Mouse (Mus musculus) MEL (cell line): Measurements from ENCODE around the gene Lap3.
A peak's percentile ranks its signal among the peaks of the same experiment; 100 is the strongest.

Experiments
- CTCF ChIP-seq, 3 experiments: IDR thresholded peaks in 2 of 3; conservative IDR thresholded peaks in 1 of 3; 2 replicates each; pipeline ENCODE4 v1.5.1; 2011 to 2012; ENCODE audit warnings: low read length in 3 of 3, low read depth in 2 of 3, mild to moderate bottlenecking in 2 of 3, improper control_type of control experiment in 1 of 3, inconsistent platforms in 1 of 3, mixed read lengths in 1 of 3, moderate library complexity in 1 of 3; ENCODE audit not compliant: control insufficient read depth in 1 of 3, insufficient read depth in 1 of 3, poor library complexity in 1 of 3, severe bottlenecking in 1 of 3
- EP300 ChIP-seq, 2 experiments: IDR thresholded peaks; 2 replicates each; pipeline ENCODE4 v1.6.1; 2011; ENCODE audit warnings: improper control_type of control experiment in 2 of 2, low read length in 2 of 2, low read depth in 1 of 2, mild to moderate bottlenecking in 1 of 2
- GABPA ChIP-seq: IDR thresholded peaks from 2 replicates; pipeline ENCODE4 v1.6.1; 2012; ENCODE audit warnings: low read depth, mild to moderate bottlenecking, inconsistent platforms, low read length, improper control_type of control experiment, moderate library complexity
- KAT2A ChIP-seq: conservative IDR thresholded peaks from 2 replicates; pipeline ENCODE4 v1.6.1; 2012; ENCODE audit warnings: low read depth, low read length, improper control_type of control experiment, inconsistent platforms
- MAZ ChIP-seq: IDR thresholded peaks from 2 replicates; pipeline ENCODE4 v1.6.1; 2012; ENCODE audit warnings: low read depth, mild to moderate bottlenecking, inconsistent platforms, low read length, improper control_type of control experiment
- MYC ChIP-seq: IDR thresholded peaks from 2 replicates; pipeline ENCODE4 v1.6.1; 2011; ENCODE audit warnings: low read depth, mild to moderate bottlenecking, low read length, improper control_type of control experiment, moderate library complexity
- POLR2A ChIP-seq, 2 experiments: IDR thresholded peaks; 2 replicates each; pipeline ENCODE4 v1.6.1; 2011 to 2012; ENCODE audit warnings: low read length in 2 of 2, mild to moderate bottlenecking in 2 of 2, control low read depth in 1 of 2, improper control_type of control experiment in 1 of 2, low read depth in 1 of 2, moderate library complexity in 1 of 2; ENCODE audit not compliant: control insufficient read depth in 1 of 2, insufficient read depth in 1 of 2, poor library complexity in 1 of 2
- POLR2AphosphoS5 ChIP-seq: IDR thresholded peaks from 2 replicates; pipeline ENCODE4 v1.6.1; 2012; ENCODE audit warnings: low read depth, borderline replicate concordance, mild to moderate bottlenecking, inconsistent platforms, low read length, moderate library complexity, mixed read lengths
- RAD21 ChIP-seq: IDR thresholded peaks from 2 replicates; pipeline ENCODE4 v1.6.1; 2011; ENCODE audit warnings: mild to moderate bottlenecking, low read depth, low read length, improper control_type of control experiment
- UBTF ChIP-seq: IDR thresholded peaks from 2 replicates; pipeline ENCODE4 v1.6.1; 2012; ENCODE audit warnings: low read depth, mild to moderate bottlenecking, inconsistent platforms, low read length, improper control_type of control experiment, moderate library complexity, borderline replicate concordance; ENCODE audit not compliant: insufficient read depth
- ZC3H11A ChIP-seq: IDR thresholded peaks from 2 replicates; pipeline ENCODE4 v1.6.1; 2012; ENCODE audit warnings: low read depth, mild to moderate bottlenecking, inconsistent platforms, low read length, improper control_type of control experiment
- ZMIZ1 ChIP-seq: IDR thresholded peaks from 2 replicates; pipeline ENCODE4 v1.6.1; 2012; ENCODE audit warnings: low read depth, mild to moderate bottlenecking, inconsistent platforms, low read length, improper control_type of control experiment, moderate library complexity

DNA sequence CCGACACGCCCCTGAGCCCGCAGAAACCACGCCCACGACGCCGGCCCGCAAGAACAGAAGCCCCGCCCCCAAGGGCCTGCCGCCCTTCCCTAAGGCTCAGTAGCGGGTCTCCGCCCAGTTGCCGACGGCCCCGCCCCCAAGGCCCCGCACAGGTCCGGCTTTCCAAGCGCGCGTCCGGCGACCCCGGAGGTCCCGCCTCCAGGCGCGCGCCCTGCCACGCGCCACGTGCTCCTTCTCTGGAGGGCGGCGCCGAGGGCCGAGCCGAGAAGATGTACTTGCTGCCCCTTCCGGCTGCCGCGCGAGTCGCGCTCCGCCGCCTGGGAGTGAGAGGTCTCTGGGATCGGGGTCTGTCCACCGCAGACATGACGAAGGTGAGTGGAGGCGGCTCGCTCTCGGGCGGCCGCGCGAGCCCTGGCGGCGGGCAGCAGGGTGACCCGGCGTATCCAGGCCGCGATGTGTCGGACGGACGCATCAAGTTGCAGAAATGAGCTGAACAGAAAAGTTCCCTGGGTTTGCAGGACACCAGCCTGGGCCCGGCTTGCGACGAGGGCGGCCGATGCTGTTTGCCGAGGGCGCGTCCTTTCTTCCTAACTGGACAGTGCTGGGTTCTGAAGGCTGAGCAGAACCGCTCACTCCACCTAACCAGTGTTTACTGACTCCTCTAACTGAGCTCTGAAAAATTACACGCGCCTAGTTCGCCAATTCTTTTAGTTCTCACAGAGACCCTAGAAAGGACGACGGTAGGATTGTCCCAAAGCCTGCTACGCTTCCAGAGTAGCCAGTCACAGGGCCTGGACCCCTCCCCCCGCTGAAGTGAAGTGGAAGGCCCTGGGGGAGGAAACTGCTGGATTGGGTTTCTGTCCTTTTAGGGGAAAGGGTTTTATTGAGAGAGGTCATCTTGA is at the start of gene Lap3:
- 0 out of 4 replicates have a peak, but pooled peaks of 1 of the 2 experiments have one; percentile 4 for TF ChIP-seq EP300 (IDR thresholded peaks at IDR 0.05; ENCODE audit: low read depth in 1 of 2, low read length in 2 of 2)
- TF ChIP-seq RAD21, result no peak
- 0 out of 6 replicates have a peak, but pooled peaks of 1 of the 3 experiments have one; percentile 5 for TF ChIP-seq CTCF (IDR thresholded peaks at IDR 0.05 in 2 of 3, conservative IDR thresholded peaks at IDR 0.05 in 1 of 3; ENCODE audit: control insufficient read depth in 1 of 3, insufficient read depth in 1 of 3, low read depth in 2 of 3, low read length in 3 of 3, poor library complexity in 1 of 3, severe bottlenecking in 1 of 3)
- TF ChIP-seq POLR2AphosphoS5, result 0 out of 2 replicates have a peak, but pooled peaks have one; percentile 40
- TF ChIP-seq MYC, result peak; percentile 85; the same call in 1 of the 2 replicates
- peak; percentile 78 to 91; a peak in 3 of 4 replicates for TF ChIP-seq POLR2A (IDR thresholded peaks at IDR 0.05; ENCODE audit: control insufficient read depth in 1 of 2, insufficient read depth in 1 of 2, low read depth in 1 of 2, low read length in 2 of 2, poor library complexity in 1 of 2)
- TF ChIP-seq ZMIZ1, result no peak
- no peak for TF ChIP-seq KAT2A
- no peak for TF ChIP-seq ZC3H11A
- 0 out of 2 replicates have a peak, but pooled peaks have one; percentile 35 for TF ChIP-seq MAZ
- no peak for TF ChIP-seq GABPA
- no peak for TF ChIP-seq UBTF
